Mouse (Mus musculus) C2C12 (cell line): ENCODE results near the gene Tacc2. TPM values are rescaled to one million over a fixed set of nuclear protein-coding genes. Genes with fewer than 3 reads are reported as not detected.

Experiments
- H3K27me3 ChIP-seq: one replicate; pipeline ENCODE4 v1.6.1; 2011; ENCODE audit not compliant: control insufficient read depth, insufficient read depth, insufficient read length
- H3K36me3 ChIP-seq: one replicate; pipeline ENCODE4 v1.6.1; 2011; ENCODE audit not compliant: control insufficient read depth, insufficient read depth
- H3K4me3 ChIP-seq: one replicate; pipeline ENCODE4 v1.5.1; 2011; ENCODE audit warnings: mild to moderate bottlenecking, control low read depth; ENCODE audit not compliant: poor library complexity, insufficient read depth, severe bottlenecking
- H3K79me2 ChIP-seq: one replicate; pipeline ENCODE4 v1.6.1; 2011; ENCODE audit not compliant: control insufficient read depth, insufficient read depth
- H3K79me3 ChIP-seq: one replicate; pipeline ENCODE4 v1.6.1; 2011; ENCODE audit warnings: low read depth, control low read depth
- H3ac ChIP-seq: one replicate; pipeline ENCODE3; 2011; ENCODE audit warnings: low read depth; ENCODE audit not compliant: control insufficient read depth, insufficient read length
- CEBPB ChIP-seq: IDR thresholded peaks from one replicate; pipeline ENCODE4 v1.6.1; 2011; ENCODE audit warnings: low read depth, mild to moderate bottlenecking, control low read depth, moderate library complexity
- CTCF ChIP-seq: IDR thresholded peaks from one replicate; pipeline ENCODE4 v1.5.1; 2011; ENCODE audit not compliant: control insufficient read depth, insufficient read depth, insufficient read length
- FOSL1 ChIP-seq: IDR thresholded peaks from one replicate; pipeline ENCODE4 v1.8.0; 2011; ENCODE audit warnings: mild to moderate bottlenecking, low read length; ENCODE audit not compliant: poor library complexity, insufficient read depth, severe bottlenecking
- MAX ChIP-seq: IDR thresholded peaks from one replicate; pipeline ENCODE4 v1.6.1; 2011; ENCODE audit warnings: mild to moderate bottlenecking, control low read depth
- MYOD1 ChIP-seq: IDR thresholded peaks from one replicate; pipeline ENCODE4 v1.6.1; 2011; ENCODE audit warnings: low read depth; ENCODE audit not compliant: control insufficient read depth, insufficient read length
- MYOG ChIP-seq: IDR thresholded peaks from one replicate; pipeline ENCODE4 v1.6.1; 2011; ENCODE audit not compliant: control insufficient read depth, insufficient read length; ENCODE audit errors: extremely low read depth
- USF1 ChIP-seq: IDR thresholded peaks from one replicate; pipeline ENCODE4 v1.6.1; 2011; ENCODE audit warnings: low read depth, mild to moderate bottlenecking, control low read depth, moderate library complexity
- polyA plus RNA-seq: library from polyadenylated mRNA; unstranded; fragments of >200 nt; fragmentation: generic; extraction: Trizol; gene quantifications from one replicate; pipeline ENCODE4 v1.2.1, GENCODE M21; 2012; ENCODE audit warnings: missing spikeins

Tacc2 gene
- polyA plus RNA-seq, 1 experiment = 44.8 TPM

DNA sequence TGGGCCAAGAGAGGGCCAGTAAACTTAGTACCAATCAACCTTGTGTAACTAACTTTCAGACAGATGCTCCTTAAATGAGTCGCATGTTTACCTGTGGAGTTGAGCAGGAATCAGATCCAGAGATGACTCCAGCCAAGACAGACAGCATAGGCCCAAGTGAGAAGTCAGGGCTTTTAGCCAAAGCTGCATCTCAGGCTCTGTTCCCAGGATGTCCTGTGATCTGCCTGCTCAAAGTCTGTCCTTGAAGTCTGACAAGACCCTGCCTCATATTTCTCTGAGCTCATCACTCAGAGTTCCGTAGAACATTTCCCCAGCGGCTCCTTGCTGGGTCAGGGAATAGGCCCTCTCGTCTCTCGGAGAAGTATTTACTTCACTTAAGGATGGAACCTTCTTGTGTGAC lies 73.4 kb downstream of the Tacc2 start:
- no peak overlapping the region for H3K4me3 ChIP-seq
- H3K79me3 ChIP-seq = peaks cover 83% of the 10 kb centered on the region
- no peaks in the 10 kb centered on the region for H3K27me3 ChIP-seq
- no peak overlapping the region for H3ac ChIP-seq
- TF ChIP-seq USF1 = no peak
- no peak for TF ChIP-seq FOSL1
- no peak for TF ChIP-seq MYOD1
- no peak for TF ChIP-seq MYOG
- no peaks in the 10 kb centered on the region for H3K36me3 ChIP-seq
- peaks cover 94% of the 10 kb centered on the region for H3K79me2 ChIP-seq

DNA sequence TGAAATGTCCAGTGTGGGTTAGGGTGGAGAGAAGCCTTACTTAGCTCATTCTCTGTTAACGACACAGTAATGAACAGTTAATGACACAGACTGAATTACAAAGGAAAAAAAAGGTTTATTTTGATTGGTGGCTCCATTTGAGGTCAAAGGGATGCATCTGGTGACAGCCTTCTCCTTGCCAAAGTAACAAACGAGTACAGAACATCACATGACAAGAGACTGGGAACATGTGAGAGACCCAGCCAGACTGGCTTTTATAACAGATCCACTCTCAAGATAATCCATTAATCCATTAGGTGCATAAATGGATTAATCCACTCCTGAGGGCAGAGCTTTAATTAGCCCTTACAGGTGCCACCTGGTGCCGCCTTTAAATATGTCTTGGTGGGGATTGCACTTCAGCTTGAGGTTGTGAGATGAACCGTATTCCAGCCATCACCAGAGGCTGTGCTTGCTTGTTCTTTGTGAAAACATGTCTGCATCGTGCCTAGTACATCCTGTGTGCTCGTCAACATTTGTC lies 75.9 kb downstream of the Tacc2 start:
- Histone ChIP-seq H3K79me2 (peaks cover 100% of the 10 kb centered on the region), H3K36me3 (no peaks in the 10 kb centered on the region), H3K4me3 (no peak overlapping the region), H3ac (no peak overlapping the region), H3K79me3 (peaks cover 90% of the 10 kb centered on the region), H3K27me3 (no peaks in the 10 kb centered on the region)
- TF ChIP-seq FOSL1 (no peak), MYOD1 (no peak), USF1 (no peak), MAX (no peak), MYOG (no peak), CEBPB (no peak), CTCF (no peak)

DNA sequence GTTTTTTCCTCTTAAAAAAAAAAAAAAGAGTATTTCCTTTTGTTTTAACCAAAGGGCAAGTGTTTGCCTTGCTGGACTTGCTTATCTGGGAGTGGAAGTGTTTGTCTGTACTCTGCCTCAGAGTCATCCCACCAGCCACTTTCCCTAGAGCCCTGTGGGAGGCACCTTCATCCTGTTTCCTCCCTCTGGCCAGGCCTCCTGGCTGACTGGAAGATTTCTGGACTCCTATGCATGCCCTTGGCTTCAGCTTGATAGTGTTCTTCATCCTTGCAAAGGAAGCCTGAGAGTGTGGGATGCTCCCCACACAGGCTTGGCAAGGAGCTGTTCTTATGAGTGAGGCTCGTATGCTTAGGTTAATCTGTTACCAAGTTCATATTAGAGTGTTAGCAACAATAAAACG lies 77.3 kb downstream of the Tacc2 start:
- no peaks in the 10 kb centered on the region for H3K27me3 ChIP-seq
- no peak overlapping the region for H3ac ChIP-seq
- H3K4me3 ChIP-seq = no peak overlapping the region
- H3K36me3 ChIP-seq = no peaks in the 10 kb centered on the region
- H3K79me2 ChIP-seq = peaks cover 100% of the 10 kb centered on the region
- TF ChIP-seq USF1 (no peak), MYOD1 (no peak), CEBPB (no peak), MYOG (no peak), MAX (no peak), FOSL1 (no peak)
- peaks cover 81% of the 10 kb centered on the region for H3K79me3 ChIP-seq

DNA sequence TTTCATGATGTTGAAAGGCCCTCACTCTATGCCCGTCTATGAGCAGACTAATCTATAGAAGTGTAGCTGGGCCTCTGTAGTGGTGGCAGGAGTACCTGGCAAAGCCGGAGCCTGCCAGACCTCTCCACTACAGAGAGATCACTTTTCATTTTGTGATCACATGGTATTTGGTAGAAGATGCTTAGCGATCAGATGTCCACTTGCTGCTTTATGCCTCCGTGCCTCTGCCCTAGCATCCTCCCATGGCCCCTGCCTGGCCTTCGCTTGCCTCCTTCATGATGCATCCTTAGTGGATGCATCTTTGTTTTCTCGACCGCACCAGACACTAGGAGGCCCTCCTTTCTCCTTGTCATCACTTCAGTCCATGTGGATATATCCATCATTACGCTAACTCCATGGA lies 79.7 kb downstream of the Tacc2 start:
- no peak for TF ChIP-seq CTCF
- no peak for TF ChIP-seq MYOD1
- no peak for TF ChIP-seq USF1
- no peak for TF ChIP-seq FOSL1
- no peak for TF ChIP-seq MYOG
- TF ChIP-seq MAX = no peak
- TF ChIP-seq CEBPB = no peak

DNA sequence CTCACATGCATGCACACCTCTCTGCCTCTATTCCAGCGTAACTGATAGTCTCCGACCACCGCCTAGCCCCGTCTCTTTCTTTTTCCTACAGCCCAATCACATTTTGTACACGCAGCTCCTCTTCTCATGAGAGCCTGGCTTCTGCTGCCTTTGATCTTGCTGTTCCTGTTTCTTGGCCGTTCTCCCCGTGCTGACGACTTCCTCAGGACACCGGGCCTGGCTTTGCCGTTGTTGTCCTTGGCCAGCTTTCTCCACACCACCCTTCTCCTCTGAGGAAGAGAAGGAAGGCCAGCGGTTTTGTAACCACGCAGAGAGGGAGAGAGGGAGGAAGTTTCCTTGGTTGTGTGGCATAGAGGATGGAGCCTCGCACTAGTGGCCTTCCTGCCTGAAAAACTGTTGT lies 80.5 kb downstream of the Tacc2 start:
- Histone ChIP-seq H3ac (no peak overlapping the region), H3K4me3 (no peak overlapping the region), H3K27me3 (no peaks in the 10 kb centered on the region), H3K79me3 (peaks cover 77% of the 10 kb centered on the region), H3K36me3 (no peaks in the 10 kb centered on the region), H3K79me2 (peaks cover 100% of the 10 kb centered on the region)
- TF ChIP-seq FOSL1 (no peak), MYOG (no peak), USF1 (no peak), MYOD1 (no peak), CEBPB (no peak), CTCF (no peak), MAX (no peak)

More for the DNA sequence above, 79.7 kb downstream of the Tacc2 start:
- H3K27me3 ChIP-seq = no peaks in the 10 kb centered on the region
- peaks cover 100% of the 10 kb centered on the region for H3K79me2 ChIP-seq
- no peak overlapping the region for H3K4me3 ChIP-seq
- no peaks in the 10 kb centered on the region for H3K36me3 ChIP-seq
- H3ac ChIP-seq = no peak overlapping the region
- H3K79me3 ChIP-seq = peaks cover 77% of the 10 kb centered on the region

DNA sequence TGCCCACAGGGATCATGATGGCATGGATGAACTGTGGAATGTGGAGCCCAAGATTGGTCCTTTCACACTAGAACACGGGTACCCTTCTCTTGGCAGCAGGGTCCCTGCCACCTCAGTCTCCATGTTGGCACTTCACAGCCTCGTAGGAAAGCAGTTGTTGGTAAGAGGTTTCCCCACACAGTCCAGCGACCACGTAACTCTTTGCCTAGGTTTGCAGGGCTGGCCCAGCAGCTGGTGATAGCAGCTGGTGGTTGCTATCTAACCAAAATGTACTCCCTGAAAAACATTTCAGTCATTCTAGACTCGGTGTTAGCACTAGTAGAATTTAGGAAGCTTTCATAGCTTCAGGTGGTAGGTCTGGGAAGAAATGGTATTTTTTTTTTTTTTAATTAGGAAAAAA lies 81.9 kb downstream of the Tacc2 start:
- Histone ChIP-seq H3K4me3 (no peak overlapping the region), H3ac (no peak overlapping the region), H3K27me3 (no peaks in the 10 kb centered on the region), H3K36me3 (peaks cover 13% of the 10 kb centered on the region), H3K79me3 (peaks cover 75% of the 10 kb centered on the region), H3K79me2 (peaks cover 100% of the 10 kb centered on the region)
- TF ChIP-seq CEBPB = no peak
- no peak for TF ChIP-seq MAX
- TF ChIP-seq MYOG = no peak
- no peak for TF ChIP-seq FOSL1
- no peak for TF ChIP-seq MYOD1
- no peak for TF ChIP-seq CTCF
- no peak for TF ChIP-seq USF1
